Mouse (Mus musculus) liver, adult 2 months (tissue): ENCODE measurements around the gene Cdc40.

Experiments used
- CTCF ChIP-seq: fragments of 200-500 bp; IDR thresholded peaks from 2 replicates; pipeline ENCODE4 v1.5.1; 2011; ENCODE audit warnings: low read depth, low read length, control low read depth
- POLR2A ChIP-seq: fragments of 200-500 bp; IDR thresholded peaks from 2 replicates; pipeline ENCODE4 v1.6.1; 2011; ENCODE audit warnings: low read length, control low read depth; ENCODE audit not compliant: insufficient read depth; ENCODE audit errors: extremely low read depth

DNA sequence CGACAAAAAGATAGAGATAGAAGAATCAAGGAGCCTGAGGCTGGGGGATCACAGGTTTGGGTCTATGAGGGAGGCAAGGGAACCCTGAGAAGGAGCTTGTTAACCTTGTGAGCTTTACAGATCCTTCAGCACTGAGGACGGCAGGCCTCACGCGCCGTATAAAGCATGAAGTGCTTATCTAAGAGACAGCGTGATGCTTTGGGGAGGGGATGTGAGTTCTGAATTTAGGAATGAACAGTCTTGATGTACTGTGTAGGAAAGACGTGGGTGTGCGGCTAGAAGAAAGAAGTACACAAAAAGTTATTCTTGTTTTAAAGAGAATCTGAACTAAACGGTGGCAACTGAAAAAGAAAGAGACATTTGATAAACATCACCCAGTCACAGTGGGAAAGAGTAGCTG is 3.1 kb downstream of the Cdc40 start:
- no peak for TF ChIP-seq CTCF
- TF ChIP-seq POLR2A: no peak
